Mouse (Mus musculus): ENCODE results near the gene Gm20388. TPM values are rescaled to one million over a fixed set of nuclear protein-coding genes. Genes with fewer than 3 reads are reported as not detected.
"Not testable (repeated sequence)": the region's sequence is repeated elsewhere in the genome, so short reads cannot be mapped to it uniquely, and the experiment has no call there.

The Gm20388 gene
- polyA plus RNA-seq, 1 experiment from 2014 or later = 4.4 TPM

DNA sequence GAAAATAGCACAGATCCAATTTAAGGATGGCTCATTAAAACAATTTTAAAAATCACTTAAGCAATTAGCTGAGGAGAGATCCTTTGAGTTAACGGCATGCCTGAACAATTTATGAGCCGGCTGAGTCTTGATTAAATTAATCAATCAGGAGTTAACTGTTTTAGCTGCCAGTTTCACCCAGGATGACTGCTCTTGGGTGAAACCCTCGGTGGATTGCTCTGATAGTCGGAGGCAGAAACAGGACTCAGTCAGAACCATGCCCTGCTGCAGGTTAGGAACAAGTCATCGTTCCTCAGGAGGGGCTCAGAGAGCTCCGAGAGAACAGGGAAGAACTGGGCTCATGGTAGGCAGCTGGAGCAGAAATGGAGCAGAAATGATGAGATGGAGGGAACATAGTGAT, 4241.2 kb downstream of the Gm20388 start:
- Histone ChIP-seq H3K27ac (no peak overlapping the region), H3K4me2 (replicated peaks) (no peak overlapping the region), H3K36me3 (no peaks in the 10 kb centered on the region), H3K9ac (replicated peaks) (no peak overlapping the region), H3K27me3 (no peaks in the 10 kb centered on the region), H3K4me1 (replicated peaks) (no peaks in the 10 kb centered on the region), H3K9me3 (peaks cover 3% of the 10 kb centered on the region; the same call in 1 of the 2 replicates), H3K4me3 (replicated peaks) (no peak overlapping the region)
- 83% methylated on average over 6 of the region's 6 CpGs for WGBS
- no peak for ATAC-seq

DNA sequence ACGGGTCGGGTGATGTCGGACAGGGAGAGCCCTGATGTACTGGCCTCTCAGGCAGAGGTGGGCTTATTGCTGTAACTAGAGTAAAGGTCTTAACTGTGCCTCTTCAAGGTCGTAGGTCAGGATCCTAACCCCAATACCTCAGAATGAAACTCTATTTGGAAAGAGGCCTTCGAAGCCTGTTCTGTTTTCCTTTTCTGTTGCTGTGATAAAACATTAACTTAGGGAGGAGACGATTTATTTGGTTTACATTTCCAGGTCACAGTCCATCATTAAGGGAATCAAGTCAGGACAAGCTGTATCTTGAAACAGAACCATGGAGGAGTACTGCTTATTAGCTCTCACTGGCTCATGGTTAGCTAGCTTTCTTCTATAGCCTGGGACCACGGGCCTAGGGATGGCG, 4242.1 kb downstream of the Gm20388 start:
- Histone ChIP-seq H3K4me3 (replicated peaks) (no peak overlapping the region), H3K9ac (replicated peaks) (no peak overlapping the region), H3K27ac (no peak overlapping the region), H3K4me2 (replicated peaks) (no peak overlapping the region), H3K27me3 (no peaks in the 10 kb centered on the region), H3K4me1 (replicated peaks) (no peaks in the 10 kb centered on the region), H3K36me3 (no peaks in the 10 kb centered on the region), H3K9me3 (peaks cover 3% of the 10 kb centered on the region; the same call in 1 of the 2 replicates)
- no peak for ATAC-seq
- 90% methylated on average over 8 of the region's 8 CpGs for WGBS

GRCm38 (mm10) chr8:124156324-124156723, 4245.7 kb downstream of the Gm20388 start:
- Histone ChIP-seq H3K27me3 (no peaks in the 10 kb centered on the region), H3K4me2 (replicated peaks) (no peak overlapping the region), H3K9me3 (peaks cover 3% of the 10 kb centered on the region; the same call in 1 of the 2 replicates), H3K4me1 (replicated peaks) (no peaks in the 10 kb centered on the region), H3K27ac (no peak overlapping the region), H3K9ac (replicated peaks) (no peak overlapping the region), H3K36me3 (no peaks in the 10 kb centered on the region), H3K4me3 (replicated peaks) (no peak overlapping the region)
- 85% methylated on average over 7 of the region's 7 CpGs for WGBS
- ATAC-seq = no peak

DNA sequence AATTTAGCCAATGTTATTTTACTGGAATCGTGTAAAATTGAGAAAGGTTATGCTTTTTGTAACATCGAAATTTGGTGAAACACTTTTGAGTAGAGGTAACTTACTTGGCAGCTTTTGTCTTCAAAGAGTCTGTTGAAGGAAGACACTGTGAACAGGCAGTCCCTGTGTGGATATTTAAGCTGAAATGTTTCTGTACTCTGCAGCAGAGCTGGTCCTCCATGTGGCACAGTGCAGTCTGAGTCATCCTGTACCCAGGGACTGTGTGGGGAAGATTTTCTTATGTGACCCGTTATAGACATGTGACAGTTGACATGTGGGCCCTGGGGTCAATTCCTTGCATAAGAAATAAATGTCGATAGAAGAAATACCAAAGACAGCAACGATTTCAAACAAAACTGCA, 4251.0 kb downstream of the Gm20388 start:
- Histone ChIP-seq H3K9ac (replicated peaks) (no peak overlapping the region), H3K4me3 (replicated peaks) (no peak overlapping the region), H3K9me3 (no peaks in the 10 kb centered on the region), H3K36me3 (no peaks in the 10 kb centered on the region), H3K27me3 (no peaks in the 10 kb centered on the region), H3K4me2 (replicated peaks) (no peak overlapping the region), H3K4me1 (replicated peaks) (no peaks in the 10 kb centered on the region), H3K27ac (no peak overlapping the region)
- 84% methylated on average over 5 of the region's 5 CpGs for WGBS
- no peak for ATAC-seq

DNA sequence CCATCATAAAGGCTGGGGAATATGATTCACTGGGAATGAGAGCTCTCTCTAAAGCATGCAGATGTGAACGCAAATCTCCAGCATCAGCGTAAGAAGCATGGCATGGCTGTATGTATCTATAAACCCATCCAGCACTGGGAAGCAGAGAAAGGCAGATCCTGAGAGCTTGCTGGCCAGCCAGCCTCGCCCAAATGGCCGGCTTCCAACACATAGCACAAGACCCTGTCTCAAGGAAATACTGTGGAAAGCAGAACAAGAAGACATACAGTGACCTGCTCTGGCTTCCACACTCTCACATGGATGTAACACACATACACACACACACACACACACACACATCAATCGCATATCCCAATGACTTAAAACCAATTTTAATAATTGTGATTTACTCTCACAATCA, 4252.6 kb downstream of the Gm20388 start:
- no peak for ATAC-seq
- Histone ChIP-seq H3K4me2 (replicated peaks) (no peak overlapping the region), H3K9ac (replicated peaks) (no peak overlapping the region), H3K4me1 (replicated peaks) (no peaks in the 10 kb centered on the region), H3K27me3 (no peaks in the 10 kb centered on the region), H3K36me3 (no peaks in the 10 kb centered on the region), H3K9me3 (no peaks in the 10 kb centered on the region), H3K27ac (no peak overlapping the region), H3K4me3 (replicated peaks) (no peak overlapping the region)
- WGBS = 89% methylated on average over 5 of the region's 5 CpGs

DNA sequence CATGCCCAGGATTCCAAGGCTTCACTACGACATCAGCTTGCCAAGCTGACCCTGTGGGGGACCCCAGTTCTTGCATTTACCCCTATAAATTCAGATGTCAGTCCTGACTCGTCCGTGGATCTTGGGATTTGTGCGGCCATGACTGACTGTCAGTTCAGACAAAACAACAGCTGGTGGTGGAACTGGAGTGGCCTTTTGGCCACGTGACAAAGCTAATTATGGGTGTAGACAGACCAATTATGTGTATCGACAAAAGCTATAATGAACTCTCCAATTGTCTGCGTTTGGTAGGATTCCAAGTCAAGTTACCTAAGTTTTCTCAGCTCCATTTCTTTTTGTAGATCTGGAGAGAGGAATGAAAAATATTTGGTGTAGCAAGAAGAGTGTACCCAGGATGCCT, 4259.1 kb downstream of the Gm20388 start:
- Histone ChIP-seq H3K4me3 (replicated peaks) (no peak overlapping the region), H3K4me2 (replicated peaks) (no peak overlapping the region), H3K9ac (replicated peaks) (no peak overlapping the region), H3K4me1 (replicated peaks) (peaks cover 13% of the 10 kb centered on the region), H3K27me3 (0 out of 2 replicates have a peak, but pooled peaks cover 3% of the 10 kb centered on the region), H3K36me3 (no peaks in the 10 kb centered on the region), H3K27ac (no peak overlapping the region), H3K9me3 (no peaks in the 10 kb centered on the region)
- no peak for ATAC-seq
- WGBS = 51% methylated on average over 7 of the region's 7 CpGs

GRCm38 (mm10) chr8:124170671-124171070, 4260.0 kb downstream of the Gm20388 start:
- 85% methylated on average over 7 of the region's 7 CpGs for WGBS
- Histone ChIP-seq H3K4me1 (replicated peaks) (peaks cover 18% of the 10 kb centered on the region), H3K9ac (replicated peaks) (no peak overlapping the region), H3K27me3 (0 out of 2 replicates have a peak, but pooled peaks cover 3% of the 10 kb centered on the region), H3K4me3 (replicated peaks) (no peak overlapping the region), H3K27ac (no peak overlapping the region), H3K9me3 (no peaks in the 10 kb centered on the region), H3K36me3 (no peaks in the 10 kb centered on the region), H3K4me2 (replicated peaks) (no peak overlapping the region)
- no peak for ATAC-seq

GRCm38 (mm10) chr8:124171557-124172528, 4261.2 kb downstream of the Gm20388 start:
- Histone ChIP-seq H3K36me3 (no peaks in the 10 kb centered on the region), H3K4me1 (replicated peaks) (peaks cover 30% of the 10 kb centered on the region)

DNA sequence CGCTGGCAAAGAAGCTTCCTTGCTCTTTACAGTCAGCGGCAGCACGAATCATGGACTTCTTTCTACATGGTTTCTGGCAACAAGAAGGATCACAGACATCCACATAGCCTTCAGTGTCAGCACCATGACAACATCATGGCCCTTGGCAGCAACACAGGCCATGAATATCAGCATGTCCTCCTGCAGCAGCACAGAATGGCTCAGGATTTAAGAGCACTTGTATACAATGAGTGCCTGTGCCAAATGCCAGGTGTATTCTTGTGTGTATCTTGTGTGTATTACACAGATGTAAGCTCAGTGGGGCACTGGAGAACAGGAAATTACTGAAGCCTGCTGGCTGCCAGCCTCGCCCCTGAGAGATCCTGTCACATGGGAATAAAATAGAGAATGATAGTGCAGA, 4263.0 kb downstream of the Gm20388 start:
- H3K27me3 ChIP-seq = 0 out of 2 replicates have a peak, but pooled peaks cover 3% of the 10 kb centered on the region
- H3K9me3 ChIP-seq = no peaks in the 10 kb centered on the region
- no peak overlapping the region for H3K9ac ChIP-seq (replicated peaks)
- no peak overlapping the region for H3K4me2 ChIP-seq (replicated peaks)
- H3K36me3 ChIP-seq = no peaks in the 10 kb centered on the region
- H3K27ac ChIP-seq = no peak overlapping the region; the same call in 1 of the 2 replicates
- peaks cover 30% of the 10 kb centered on the region for H3K4me1 ChIP-seq (replicated peaks)
- no peak overlapping the region for H3K4me3 ChIP-seq (replicated peaks)
- ATAC-seq = no peak
- 82% methylated on average over 4 of the region's 4 CpGs for WGBS

More at GRCm38 (mm10) chr8:124171557-124172528, 4261.2 kb downstream of the Gm20388 start:
- WGBS = 56% methylated on average over 17 of the region's 17 CpGs
- Histone ChIP-seq H3K9ac (replicated peaks) (no peak overlapping the region), H3K27me3 (0 out of 2 replicates have a peak, but pooled peaks cover 3% of the 10 kb centered on the region), H3K9me3 (no peaks in the 10 kb centered on the region), H3K27ac (no peak overlapping the region), H3K4me2 (replicated peaks) (no peak overlapping the region), H3K4me3 (replicated peaks) (no peak overlapping the region)
- ATAC-seq = no peak

GRCm38 (mm10) chr8:124176133-124176532, 4265.5 kb downstream of the Gm20388 start:
- WGBS = 68% methylated on average over 6 of the region's 6 CpGs
- H3K27ac ChIP-seq = peak overlapping the region; percentile 26; the same call in 1 of the 2 replicates
- peaks cover 27% of the 10 kb centered on the region for H3K4me1 ChIP-seq (replicated peaks)
- H3K4me3 ChIP-seq (replicated peaks) = no peak overlapping the region
- ATAC-seq = peak; percentile 37; the same call in 1 of the 2 replicates
- H3K9ac ChIP-seq (replicated peaks) = no peak overlapping the region
- no peaks in the 10 kb centered on the region for H3K9me3 ChIP-seq
- H3K36me3 ChIP-seq = no peaks in the 10 kb centered on the region
- no peak overlapping the region for H3K4me2 ChIP-seq (replicated peaks)
- no peaks in the 10 kb centered on the region for H3K27me3 ChIP-seq

GRCm38 (mm10) chr8:124177092-124177491, 4266.5 kb downstream of the Gm20388 start:
- H3K27ac ChIP-seq; H3K9me3 ChIP-seq; H3K4me3 ChIP-seq (replicated peaks); ATAC-seq; H3K27me3 ChIP-seq; H3K4me2 ChIP-seq (replicated peaks); H3K9ac ChIP-seq (replicated peaks); H3K36me3 ChIP-seq: not testable (repeated sequence)
- H3K4me1 ChIP-seq (replicated peaks) = peaks cover 18% of the 10 kb centered on the region
- WGBS = 82% methylated on average over 1 of the region's 1 CpGs

- Histone ChIP-seq H3K9me3 (no peaks in the 10 kb centered on the region), H3K27ac (no peak overlapping the region), H3K9ac (replicated peaks) (no peak overlapping the region), H3K36me3 (no peaks in the 10 kb centered on the region), H3K27me3 (no peaks in the 10 kb centered on the region), H3K4me1 (replicated peaks) (peaks cover 24% of the 10 kb centered on the region), H3K4me2 (replicated peaks) (no peak overlapping the region), H3K4me3 (replicated peaks) (no peak overlapping the region)
- no peak for ATAC-seq
- WGBS = 65% methylated on average over 5 of the region's 5 CpGs
Measured at GRCm38 (mm10) chr8:124180681-124181445, 4270.2 kb downstream of the Gm20388 start.

Measured in midbrain, embryonic 13.5 days (tissue).